Mouse (Mus musculus) telencephalon, adult 2 months (tissue): ENCODE data around the gene Lmo1.

Source experiments
- DNase-seq: peaks from one replicate; pipeline ENCODE4 v3.0.0-alpha.2; 2011; ENCODE audit warnings: low read depth, low spot score

The Lmo1 gene

GRCm38 (mm10) chr7:109174949-109175669 lies at the start of gene Lmo1:
Gene Lmo1 (minus strand): TSS chr7:109175207.
- no peak for DNase-seq

GRCm38 (mm10) chr7:109221716-109222110 lies 46.7 kb upstream of the Lmo1 start:
- DNase-seq, result no peak

- no peak for DNase-seq
These were observed 46.0 kb upstream of the Lmo1 start for GRCm38 (mm10) chr7:109220766-109221715.

- no peak for DNase-seq
These were observed 45.0 kb upstream of the Lmo1 start for GRCm38 (mm10) chr7:109220026-109220425.

GRCm38 (mm10) chr7:109218977-109219271 lies 43.9 kb upstream of the Lmo1 start:
- no peak for DNase-seq

- DNase-seq, result peak; percentile 47
These were observed 43.3 kb upstream of the Lmo1 start for GRCm38 (mm10) chr7:109218130-109218976.

- no peak for DNase-seq
These were observed 34.8 kb upstream of the Lmo1 start for GRCm38 (mm10) chr7:109209804-109210203.

GRCm38 (mm10) chr7:109207811-109208210 lies 32.8 kb upstream of the Lmo1 start:
- DNase-seq, result no peak

GRCm38 (mm10) chr7:109206358-109206757 lies 31.4 kb upstream of the Lmo1 start:
- no peak for DNase-seq

- no peak for DNase-seq
These were observed 28.1 kb upstream of the Lmo1 start for GRCm38 (mm10) chr7:109203140-109203539.

- no peak for DNase-seq
These were observed 25.6 kb upstream of the Lmo1 start for GRCm38 (mm10) chr7:109200559-109200958.

- no peak for DNase-seq
These were observed 22.2 kb upstream of the Lmo1 start for GRCm38 (mm10) chr7:109197161-109197650.

GRCm38 (mm10) chr7:109196399-109197082 lies 21.5 kb upstream of the Lmo1 start:
- no peak for DNase-seq

GRCm38 (mm10) chr7:109195982-109196381 lies 21.0 kb upstream of the Lmo1 start:
- no peak for DNase-seq

GRCm38 (mm10) chr7:109194850-109195249 lies 19.8 kb upstream of the Lmo1 start:
- DNase-seq, result no peak

- DNase-seq, result no peak
These were observed 12.4 kb upstream of the Lmo1 start for GRCm38 (mm10) chr7:109187244-109188035.

GRCm38 (mm10) chr7:109185975-109186374 lies 11.0 kb upstream of the Lmo1 start:
- no peak for DNase-seq

GRCm38 (mm10) chr7:109185564-109185963 lies 10.6 kb upstream of the Lmo1 start:
- DNase-seq, result no peak

GRCm38 (mm10) chr7:109176688-109177087 lies 1.7 kb upstream of the Lmo1 start:
- DNase-seq, result no peak
